Mouse (Mus musculus) MEL (cell line): ENCODE results near the gene Umad1. TPM values are rescaled to one million over a fixed set of nuclear protein-coding genes. Genes with fewer than 3 reads are reported as not detected.

Experiments
- DNase-seq: peaks from one replicate; pipeline ENCODE4 v3.0.0; 2011; ENCODE audit warnings: low read depth, low spot score
- H3K27ac ChIP-seq: 2 replicates; pipeline ENCODE4 v1.5.1; 2012; ENCODE audit warnings: low read depth, mild to moderate bottlenecking, control low read depth, low read length, moderate library complexity; ENCODE audit not compliant: control insufficient read depth
- H3K27me3 ChIP-seq, 2 experiments: fragments of 150-350 bp in 1 of 2; sonication (generic) in 1 of 2; 2 replicates each; pipeline ENCODE4 v1.6.1; 2012; ENCODE audit warnings: low read length in 2 of 2, mild to moderate bottlenecking in 2 of 2, improper control_type of control experiment in 1 of 2, moderate library complexity in 1 of 2; ENCODE audit not compliant: insufficient read depth in 2 of 2, control insufficient read depth in 1 of 2
- H3K36me3 ChIP-seq, 2 experiments: 2 replicates each; pipeline ENCODE4 v1.6.1; 2012 to 2014; ENCODE audit warnings: low read length in 2 of 2, improper control_type of control experiment in 1 of 2, inconsistent platforms in 1 of 2, mild to moderate bottlenecking in 1 of 2; ENCODE audit not compliant: insufficient read depth in 2 of 2, control insufficient read depth in 1 of 2
- H3K4me1 ChIP-seq, 2 experiments: fragments of 150-350 bp in 1 of 2; sonication (generic) in 1 of 2; 2 replicates each; pipeline ENCODE4 v1.6.1; 2012; ENCODE audit warnings: low read length in 2 of 2, improper control_type of control experiment in 1 of 2, mild to moderate bottlenecking in 1 of 2; ENCODE audit not compliant: insufficient read depth in 2 of 2, control insufficient read depth in 1 of 2
- H3K4me3 ChIP-seq, 2 experiments: fragments of 150-350 bp in 1 of 2; sonication (generic) in 1 of 2; 2 replicates each; pipeline ENCODE4 v1.5.1; 2012; ENCODE audit warnings: low read depth in 2 of 2, low read length in 2 of 2, mild to moderate bottlenecking in 2 of 2, moderate library complexity in 2 of 2, control low read depth in 1 of 2, improper control_type of control experiment in 1 of 2; ENCODE audit not compliant: control insufficient read depth in 1 of 2, insufficient read depth in 1 of 2
- H3K79me2 ChIP-seq: 2 replicates; pipeline ENCODE4 v1.6.1; 2012; ENCODE audit warnings: mild to moderate bottlenecking, low read length, moderate library complexity; ENCODE audit not compliant: control insufficient read depth, poor library complexity, insufficient read depth
- H3K9ac ChIP-seq: 2 replicates; pipeline ENCODE4 v1.6.1; 2012; ENCODE audit warnings: low read depth, mild to moderate bottlenecking, control low read depth, low read length, moderate library complexity; ENCODE audit not compliant: control insufficient read depth, poor library complexity, severe bottlenecking
- H3K9me3 ChIP-seq: fragments of 150-350 bp; sonication (generic); replicated peaks from 2 replicates; pipeline ENCODE4 v1.6.1; 2012; ENCODE audit warnings: mild to moderate bottlenecking, low read length, improper control_type of control experiment, moderate library complexity; ENCODE audit not compliant: insufficient read depth
- BHLHE40 ChIP-seq: IDR thresholded peaks from 2 replicates; pipeline ENCODE4 v1.6.1; 2012; ENCODE audit warnings: low read depth, mild to moderate bottlenecking, inconsistent platforms, low read length, improper control_type of control experiment, borderline replicate concordance
- CTCF ChIP-seq, 3 experiments: IDR thresholded peaks in 2 of 3; conservative IDR thresholded peaks in 1 of 3; 2 replicates each; pipeline ENCODE4 v1.5.1; 2011 to 2012; ENCODE audit warnings: low read length in 3 of 3, low read depth in 2 of 3, mild to moderate bottlenecking in 2 of 3, improper control_type of control experiment in 1 of 3, inconsistent platforms in 1 of 3, mixed read lengths in 1 of 3, moderate library complexity in 1 of 3; ENCODE audit not compliant: control insufficient read depth in 1 of 3, insufficient read depth in 1 of 3, poor library complexity in 1 of 3, severe bottlenecking in 1 of 3
- ELF1 ChIP-seq: IDR thresholded peaks from 2 replicates; pipeline ENCODE4 v1.6.1; 2014; ENCODE audit warnings: low read depth, mild to moderate bottlenecking, inconsistent platforms, low read length, improper control_type of control experiment, moderate library complexity
- EP300 ChIP-seq, 2 experiments: IDR thresholded peaks; 2 replicates each; pipeline ENCODE4 v1.6.1; 2011; ENCODE audit warnings: improper control_type of control experiment in 2 of 2, low read length in 2 of 2, low read depth in 1 of 2, mild to moderate bottlenecking in 1 of 2
- GABPA ChIP-seq: IDR thresholded peaks from 2 replicates; pipeline ENCODE4 v1.6.1; 2012; ENCODE audit warnings: low read depth, mild to moderate bottlenecking, inconsistent platforms, low read length, improper control_type of control experiment, moderate library complexity
- GATA1 ChIP-seq: IDR thresholded peaks from 2 replicates; pipeline ENCODE4 v1.6.1; 2011; ENCODE audit warnings: low read depth, low read length, improper control_type of control experiment
- HCFC1 ChIP-seq: IDR thresholded peaks from 2 replicates; pipeline ENCODE4 v1.6.1; 2012; ENCODE audit warnings: low read depth, mild to moderate bottlenecking, inconsistent platforms, low read length, improper control_type of control experiment, moderate library complexity
- KAT2A ChIP-seq: conservative IDR thresholded peaks from 2 replicates; pipeline ENCODE4 v1.6.1; 2012; ENCODE audit warnings: low read depth, low read length, improper control_type of control experiment, inconsistent platforms
- MAX ChIP-seq: IDR thresholded peaks from 2 replicates; pipeline ENCODE4 v1.6.1; 2011; ENCODE audit warnings: low read length, improper control_type of control experiment
- MAZ ChIP-seq: IDR thresholded peaks from 2 replicates; pipeline ENCODE4 v1.6.1; 2012; ENCODE audit warnings: low read depth, mild to moderate bottlenecking, inconsistent platforms, low read length, improper control_type of control experiment
- MYB ChIP-seq: IDR thresholded peaks from 2 replicates; pipeline ENCODE4 v1.6.1; 2011; ENCODE audit warnings: mild to moderate bottlenecking, low read depth, low read length, improper control_type of control experiment
- POLR2A ChIP-seq, 2 experiments: IDR thresholded peaks; 2 replicates each; pipeline ENCODE4 v1.6.1; 2011 to 2012; ENCODE audit warnings: low read length in 2 of 2, mild to moderate bottlenecking in 2 of 2, control low read depth in 1 of 2, improper control_type of control experiment in 1 of 2, low read depth in 1 of 2, moderate library complexity in 1 of 2; ENCODE audit not compliant: control insufficient read depth in 1 of 2, insufficient read depth in 1 of 2, poor library complexity in 1 of 2
- POLR2AphosphoS5 ChIP-seq: IDR thresholded peaks from 2 replicates; pipeline ENCODE4 v1.6.1; 2012; ENCODE audit warnings: low read depth, borderline replicate concordance, mild to moderate bottlenecking, inconsistent platforms, low read length, moderate library complexity, mixed read lengths
- RCOR1 ChIP-seq: IDR thresholded peaks from 2 replicates; pipeline ENCODE4 v1.6.1; 2012; ENCODE audit warnings: low read depth, mild to moderate bottlenecking, inconsistent platforms, low read length, improper control_type of control experiment
- SIN3A ChIP-seq: IDR thresholded peaks from 2 replicates; pipeline ENCODE4 v1.6.1; 2012; ENCODE audit warnings: low read length, improper control_type of control experiment, inconsistent platforms
- SMC3 ChIP-seq: IDR thresholded peaks from 2 replicates; pipeline ENCODE4 v1.6.1; 2011; ENCODE audit warnings: low read depth, low read length, improper control_type of control experiment
- TAL1 ChIP-seq: IDR thresholded peaks from 2 replicates; pipeline ENCODE4 v1.6.1; 2012; ENCODE audit warnings: mild to moderate bottlenecking, inconsistent platforms, low read length, moderate library complexity, mixed read lengths
- USF1 ChIP-seq: IDR thresholded peaks from 2 replicates; pipeline ENCODE4 v1.6.1; 2014; ENCODE audit warnings: low read depth, mild to moderate bottlenecking, inconsistent platforms, low read length, improper control_type of control experiment, moderate library complexity
- USF2 ChIP-seq, 2 experiments: IDR thresholded peaks; 2 replicates each; pipeline ENCODE4 v1.6.1; 2011 to 2012; ENCODE audit warnings: improper control_type of control experiment in 2 of 2, low read length in 2 of 2, borderline replicate concordance in 1 of 2, inconsistent platforms in 1 of 2, low read depth in 1 of 2, mild to moderate bottlenecking in 1 of 2; ENCODE audit not compliant: insufficient read depth in 1 of 2
- ZC3H11A ChIP-seq: IDR thresholded peaks from 2 replicates; pipeline ENCODE4 v1.6.1; 2012; ENCODE audit warnings: low read depth, mild to moderate bottlenecking, inconsistent platforms, low read length, improper control_type of control experiment
- ZKSCAN1 ChIP-seq: IDR thresholded peaks from 2 replicates; pipeline ENCODE4 v1.6.1; 2012; ENCODE audit warnings: low read depth, mild to moderate bottlenecking, inconsistent platforms, low read length, improper control_type of control experiment, moderate library complexity
- ZNF384 ChIP-seq: IDR thresholded peaks from 2 replicates; pipeline ENCODE4 v1.6.1; 2012; ENCODE audit warnings: low read depth, mild to moderate bottlenecking, inconsistent platforms, low read length, improper control_type of control experiment
- polyA plus RNA-seq, 2 experiments: library from polyadenylated mRNA; stranded (reverse) in 1 of 2; unstranded in 1 of 2; fragments of >175 nt in 1 of 2; fragments of >200 nt in 1 of 2; gene quantifications; 2 replicates each; pipeline versions ENCODE4 v1.2.1 to v1.2.4; 2012; ENCODE audit warnings: low replicate concordance in 2 of 2, low read depth in 1 of 2; ENCODE audit not compliant: insufficient read length in 2 of 2, insufficient read depth in 1 of 2, missing spikeins in 1 of 2
- total RNA-seq: library from RNA; depleted of rRNA; stranded (reverse); fragments of 300-350 nt; gene quantifications from 2 replicates; pipeline ENCODE4 v1.2.3, GENCODE M21; 2012

Umad1 gene
- total and polyA plus RNA-seq, 3 experiments = 5.3 to 9.7 TPM; not detected in 1

GRCm38 (mm10) chr6:8374290-8374689 is 115.2 kb downstream of the Umad1 start:
- Histone ChIP-seq H3K4me3 (no peak overlapping the region), H3K36me3 (no peaks in the 10 kb centered on the region), H3K79me2 (no peaks in the 10 kb centered on the region), H3K27ac (no peak overlapping the region), H3K4me1 (no peaks in the 10 kb centered on the region), H3K27me3 (no peaks in the 10 kb centered on the region), H3K9me3 (no peaks in the 10 kb centered on the region), H3K9ac (no peak overlapping the region)
- TF ChIP-seq TAL1 = no peak
- TF ChIP-seq ELF1 = no peak
- TF ChIP-seq POLR2A (IDR thresholded peaks at IDR 0.05; ENCODE audit: control insufficient read depth in 1 of 2, insufficient read depth in 1 of 2, low read depth in 1 of 2, low read length in 2 of 2, poor library complexity in 1 of 2) = no peak
- no peak for TF ChIP-seq HCFC1
- TF ChIP-seq SIN3A = no peak
- TF ChIP-seq EP300 (IDR thresholded peaks at IDR 0.05; ENCODE audit: low read depth in 1 of 2, low read length in 2 of 2) = no peak
- TF ChIP-seq ZNF384 = no peak
- TF ChIP-seq MAX = no peak
- TF ChIP-seq CTCF (IDR thresholded peaks at IDR 0.05 in 2 of 3, conservative IDR thresholded peaks at IDR 0.05 in 1 of 3; ENCODE audit: control insufficient read depth in 1 of 3, insufficient read depth in 1 of 3, low read depth in 2 of 3, low read length in 3 of 3, poor library complexity in 1 of 3, severe bottlenecking in 1 of 3) = no peak
- no peak for TF ChIP-seq MAZ
- no peak for TF ChIP-seq RCOR1
- no peak for DNase-seq

GRCm38 (mm10) chr6:8374712-8375111 is 115.6 kb downstream of the Umad1 start:
- Histone ChIP-seq H3K36me3 (no peaks in the 10 kb centered on the region), H3K9me3 (no peaks in the 10 kb centered on the region), H3K4me3 (no peak overlapping the region), H3K9ac (no peak overlapping the region), H3K4me1 (no peaks in the 10 kb centered on the region), H3K27ac (no peak overlapping the region), H3K27me3 (no peaks in the 10 kb centered on the region), H3K79me2 (no peaks in the 10 kb centered on the region)
- no peak for DNase-seq
- no peak for TF ChIP-seq USF1
- TF ChIP-seq ZNF384 = no peak
- TF ChIP-seq EP300 (IDR thresholded peaks at IDR 0.05; ENCODE audit: low read depth in 1 of 2, low read length in 2 of 2) = no peak
- TF ChIP-seq MAX = no peak
- no peak for TF ChIP-seq SMC3
- no peak for TF ChIP-seq ZKSCAN1
- no peak for TF ChIP-seq BHLHE40
- no peak for TF ChIP-seq USF2 (IDR thresholded peaks at IDR 0.05; ENCODE audit: borderline replicate concordance in 1 of 2, insufficient read depth in 1 of 2, low read depth in 1 of 2, low read length in 2 of 2)
- TF ChIP-seq GABPA = no peak
- no peak for TF ChIP-seq MAZ
- no peak for TF ChIP-seq ZC3H11A
- TF ChIP-seq GATA1 = no peak
- TF ChIP-seq SIN3A = no peak
- TF ChIP-seq MYB = no peak
- no peak for TF ChIP-seq POLR2AphosphoS5
- TF ChIP-seq KAT2A = no peak
